7 mouse cellular contexts compared by ENCODE assay signal in genomic region chr19:46572548-46572947, GRCm38 (mm10). TPM values are rescaled to one million over a fixed set of nuclear protein-coding genes. Genes with fewer than 3 reads are reported as not detected.
DNase-seq lines count a peak whose midpoint lies in the region; ATAC-seq and TF ChIP-seq lines count a peak whose summit lies in the region.

No protein-coding gene starts in this region.

- peaks cover 20% of the 10 kb centered on the region for H3K4me1 ChIP-seq in lung, embryonic 16.5 days (replicated peaks; ENCODE audit: control insufficient read depth, insufficient read depth, low read length)
- H3K4me1 ChIP-seq in embryonic facial prominence, embryonic 15.5 days, result peaks cover 24% of the 10 kb centered on the region
- no peaks in the 10 kb centered on the region for H3K4me1 ChIP-seq in intestine, postnatal 0 days (replicated peaks; ENCODE audit: control insufficient read depth, insufficient read depth, low read length)
- H3K4me1 ChIP-seq in midbrain, embryonic 16.5 days (ENCODE audit: control insufficient read depth, insufficient read depth, low read length), result peaks cover 19% of the 10 kb centered on the region

- H3K27me3 ChIP-seq in lung, embryonic 16.5 days (ENCODE audit: control insufficient read depth, insufficient read depth, low read depth, low read length), result no peaks in the 10 kb centered on the region
- H3K27me3 ChIP-seq in embryonic facial prominence, embryonic 15.5 days, result no peaks in the 10 kb centered on the region
- H3K27me3 ChIP-seq in intestine, postnatal 0 days (replicated peaks; ENCODE audit: control insufficient read depth, insufficient read depth, low read length), result no peaks in the 10 kb centered on the region
- no peaks in the 10 kb centered on the region for H3K27me3 ChIP-seq in midbrain, embryonic 16.5 days (ENCODE audit: control insufficient read depth, insufficient read depth, low read depth, low read length)

- peak overlapping the region; percentile 50 for H3K27ac ChIP-seq in lung, embryonic 16.5 days (ENCODE audit: low read length)
- peak overlapping the region; percentile 83 for H3K27ac ChIP-seq in embryonic facial prominence, embryonic 15.5 days (replicated peaks)
- H3K27ac ChIP-seq in intestine, postnatal 0 days (ENCODE audit: low read depth, low read length), result no peak overlapping the region
- H3K27ac ChIP-seq in midbrain, embryonic 16.5 days (ENCODE audit: low read length), result peak overlapping the region; percentile 90

- peak overlapping the region; percentile 59 for H3K9ac ChIP-seq in lung, embryonic 16.5 days (ENCODE audit: low read length)
- peak overlapping the region; percentile 58 for H3K9ac ChIP-seq in embryonic facial prominence, embryonic 15.5 days
- H3K9ac ChIP-seq in intestine, postnatal 0 days (ENCODE audit: low read depth, low read length), result peak overlapping the region; percentile 42; the same call in 1 of the 2 replicates
- H3K9ac ChIP-seq in midbrain, embryonic 16.5 days (ENCODE audit: low read depth, low read length), result peak overlapping the region; percentile 78

- intact Hi-C loops in gastrocnemius, postnatal 36 days (cut with DNase I), result no loop called here

- ATAC-seq in lung, embryonic 16.5 days (ENCODE audit: low read depth), result peak; percentile 21
- peak; percentile 17 for ATAC-seq in embryonic facial prominence, embryonic 15.5 days (ENCODE audit: insufficient number of reproducible peaks, low FRiP score, low TSS enrichment, low read depth)
- ATAC-seq in intestine, postnatal 0 days, result no peak; the same call in 1 of the 2 replicates
- peak; percentile 46 for ATAC-seq in midbrain, embryonic 16.5 days

- under 1% methylated on average over 17 of the region's 17 CpGs for WGBS in lung, embryonic 16.5 days
- WGBS in embryonic facial prominence, embryonic 15.5 days, result under 1% methylated on average over 17 of the region's 17 CpGs
- WGBS in intestine, postnatal 0 days, result 1% methylated on average over 17 of the region's 17 CpGs
- 0% methylated on average over 17 of the region's 17 CpGs for WGBS in midbrain, embryonic 16.5 days

- no peak for TF ChIP-seq CTCF in intestine, postnatal 0 days (IDR thresholded peaks at IDR 0.05; ENCODE audit: low read depth)

- H3K4me2 ChIP-seq in lung, embryonic 16.5 days (ENCODE audit: low read depth, low read length), result peak overlapping the region; percentile 63
- H3K4me2 ChIP-seq in embryonic facial prominence, embryonic 15.5 days (replicated peaks), result peak overlapping the region; percentile 67
- H3K4me2 ChIP-seq in intestine, postnatal 0 days (replicated peaks; ENCODE audit: low read depth), result peak overlapping the region; percentile 94
- H3K4me2 ChIP-seq in midbrain, embryonic 16.5 days (ENCODE audit: low read length), result peak overlapping the region; percentile 80

- no peak for DNase-seq in lung, postnatal 14 days
- DNase-seq in ovary, postnatal 10 days (ENCODE audit: low spot score), result no peak
- no peak for DNase-seq in gastrocnemius, postnatal 36 days

- H3K36me3 ChIP-seq in lung, embryonic 16.5 days (ENCODE audit: control insufficient read depth, insufficient read depth, low read length), result no peaks in the 10 kb centered on the region
- no peaks in the 10 kb centered on the region for H3K36me3 ChIP-seq in embryonic facial prominence, embryonic 15.5 days
- no peaks in the 10 kb centered on the region for H3K36me3 ChIP-seq in intestine, postnatal 0 days (ENCODE audit: control insufficient read depth, insufficient read depth)
- no peaks in the 10 kb centered on the region for H3K36me3 ChIP-seq in midbrain, embryonic 16.5 days (ENCODE audit: control insufficient read depth, insufficient read depth, low read length)

- H3K4me3 ChIP-seq in lung, embryonic 16.5 days (ENCODE audit: low read length), result peak overlapping the region; percentile 61
- peak overlapping the region; percentile 64 for H3K4me3 ChIP-seq in embryonic facial prominence, embryonic 15.5 days (replicated peaks)
- peak overlapping the region; percentile 58 for H3K4me3 ChIP-seq in intestine, postnatal 0 days (ENCODE audit: low read depth, low read length)
- H3K4me3 ChIP-seq in midbrain, embryonic 16.5 days (ENCODE audit: low read depth, low read length), result peak overlapping the region; percentile 69

- no peaks in the 10 kb centered on the region for H3K9me3 ChIP-seq in lung, embryonic 16.5 days (ENCODE audit: control insufficient read depth, low read length)
- H3K9me3 ChIP-seq in embryonic facial prominence, embryonic 15.5 days (replicated peaks), result no peaks in the 10 kb centered on the region
- H3K9me3 ChIP-seq in intestine, postnatal 0 days (ENCODE audit: control insufficient read depth), result no peaks in the 10 kb centered on the region
- no peaks in the 10 kb centered on the region for H3K9me3 ChIP-seq in midbrain, embryonic 16.5 days (replicated peaks; ENCODE audit: control insufficient read depth, low read length, poor library complexity, severe bottlenecking)

RNA-seq across cellular contexts. Expression of gene Arl3, which starts 0.5 kb away (rescaled TPM):
- polyA plus RNA-seq in lung, embryonic 16.5 days (2015; fragmentation: Nextera tagmentation; extraction: Ambion mirVana), result 113 and 118 TPM in 2 replicates
- 149 TPM in 2 replicates for polyA plus RNA-seq in embryonic facial prominence, embryonic 15.5 days (2015; fragmentation: Nextera tagmentation; extraction: Ambion mirVana)
- 21.1 and 25.6 TPM in 2 replicates for polyA plus RNA-seq in intestine, postnatal 0 days (2015; fragmentation: Nextera tagmentation; extraction: Ambion mirVana)
- polyA plus RNA-seq in midbrain, embryonic 16.5 days (2015; fragmentation: Nextera tagmentation; extraction: Ambion mirVana), result 213 and 226 TPM in 2 replicates
- 10 to 100 TPM; 44.6 to 60.8 TPM for total RNA-seq in gastrocnemius, postnatal 36 days (2021)

RNA-seq across cellular contexts. Expression of gene Sfxn2, which starts 0.6 kb away (rescaled TPM):
- 24.6 and 28.4 TPM in 2 replicates for polyA plus RNA-seq in lung, embryonic 16.5 days (2015; fragmentation: Nextera tagmentation; extraction: Ambion mirVana)
- 21.8 and 21.9 TPM in 2 replicates for polyA plus RNA-seq in embryonic facial prominence, embryonic 15.5 days (2015; fragmentation: Nextera tagmentation; extraction: Ambion mirVana)
- 5.2 and 6.2 TPM in 2 replicates for polyA plus RNA-seq in intestine, postnatal 0 days (2015; fragmentation: Nextera tagmentation; extraction: Ambion mirVana)
- polyA plus RNA-seq in midbrain, embryonic 16.5 days (2015; fragmentation: Nextera tagmentation; extraction: Ambion mirVana), result 9.7 and 12.8 TPM in 2 replicates
- 1 to 10 TPM; 2.7 to 4.1 TPM for total RNA-seq in gastrocnemius, postnatal 36 days (2021)

RNA-seq across cellular contexts. Expression of gene Wbp1l, which starts 26.3 kb away (rescaled TPM):
- 43.9 and 44.0 TPM in 2 replicates for polyA plus RNA-seq in lung, embryonic 16.5 days (2015; fragmentation: Nextera tagmentation; extraction: Ambion mirVana)
- polyA plus RNA-seq in embryonic facial prominence, embryonic 15.5 days (2015; fragmentation: Nextera tagmentation; extraction: Ambion mirVana), result 50.1 and 55.2 TPM in 2 replicates
- polyA plus RNA-seq in intestine, postnatal 0 days (2015; fragmentation: Nextera tagmentation; extraction: Ambion mirVana), result 33.1 and 35.2 TPM in 2 replicates
- 34.0 and 34.8 TPM in 2 replicates for polyA plus RNA-seq in midbrain, embryonic 16.5 days (2015; fragmentation: Nextera tagmentation; extraction: Ambion mirVana)
- 10 to 100 TPM; 56.2 to 66.2 TPM for total RNA-seq in gastrocnemius, postnatal 36 days (2021)
